Mouse (Mus musculus): ENCODE results near the gene Nags.

Gene Nags

DNA sequence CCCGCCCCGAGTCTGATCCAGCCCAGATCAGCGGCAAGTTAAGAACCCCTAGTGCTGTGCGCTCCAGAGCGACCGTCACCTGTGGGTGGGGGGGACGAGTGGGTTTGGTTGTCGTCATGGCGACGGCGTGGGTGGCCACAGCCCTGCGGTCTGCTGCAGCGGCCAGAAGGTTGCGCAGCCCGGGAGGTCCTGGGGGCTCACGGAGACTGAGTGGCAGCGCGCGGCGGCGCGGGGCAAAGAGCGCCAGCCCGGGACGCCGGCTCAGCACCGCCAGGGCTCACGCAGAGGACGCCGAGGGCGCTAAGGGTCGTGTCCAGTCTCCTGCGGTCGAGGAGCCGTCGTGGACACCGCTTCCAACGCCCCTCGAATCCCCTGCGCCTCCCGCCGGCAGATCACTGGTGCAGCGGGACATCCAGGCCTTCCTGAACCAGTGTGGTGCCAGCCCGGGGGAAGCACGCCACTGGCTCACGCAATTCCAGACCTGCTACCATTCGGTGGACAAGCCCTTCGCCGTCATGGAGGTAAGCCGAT is at the start of gene Nags:
TSS of gene Nags (plus strand) at position 43 of the 531 bp plus-strand sequence.
- no peak for DNase-seq (ENCODE audit: low spot score)

DNA sequence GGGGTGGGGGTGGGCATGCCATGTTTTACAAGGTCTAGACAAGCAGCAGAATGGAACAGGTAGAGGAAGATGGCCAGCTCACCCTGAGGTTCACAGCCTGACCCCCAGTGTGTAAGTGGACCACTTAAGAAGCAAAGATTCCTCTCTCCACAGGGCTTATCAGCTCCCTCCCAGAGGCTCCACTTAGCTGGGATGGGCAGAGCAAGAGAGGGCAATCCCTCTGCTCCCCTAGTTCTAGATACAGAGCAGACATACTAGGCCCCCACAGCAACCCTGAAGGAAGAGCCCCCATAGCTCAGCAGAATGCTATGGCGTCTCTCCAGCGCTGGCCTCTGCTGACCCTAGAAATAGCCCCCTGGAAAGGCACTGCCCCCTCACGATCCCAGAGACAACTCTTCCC is 49.6 kb upstream of the Nags start:
- DNase-seq (ENCODE audit: low spot score), result no peak

DNA sequence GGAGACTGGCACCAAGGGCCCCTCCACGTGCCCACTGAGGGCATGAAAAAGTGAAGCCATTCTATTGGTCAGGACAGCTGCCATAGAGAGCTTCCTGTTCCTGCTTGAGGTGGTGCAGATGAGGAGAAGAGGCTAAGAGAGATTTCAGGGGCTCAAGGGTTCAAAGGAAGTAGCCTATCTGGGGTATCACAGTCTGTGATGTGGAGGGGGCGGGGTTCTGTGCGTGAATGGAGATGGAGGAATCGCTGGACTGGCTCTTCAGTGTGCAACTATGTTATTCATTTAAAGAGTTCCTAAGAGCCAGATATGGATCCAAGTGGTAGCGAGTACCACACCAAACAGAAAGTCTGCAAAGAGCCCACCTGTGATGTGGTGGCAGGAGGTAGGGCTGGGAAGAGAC is 48.9 kb upstream of the Nags start:
- no peak for DNase-seq (ENCODE audit: low spot score)

DNA sequence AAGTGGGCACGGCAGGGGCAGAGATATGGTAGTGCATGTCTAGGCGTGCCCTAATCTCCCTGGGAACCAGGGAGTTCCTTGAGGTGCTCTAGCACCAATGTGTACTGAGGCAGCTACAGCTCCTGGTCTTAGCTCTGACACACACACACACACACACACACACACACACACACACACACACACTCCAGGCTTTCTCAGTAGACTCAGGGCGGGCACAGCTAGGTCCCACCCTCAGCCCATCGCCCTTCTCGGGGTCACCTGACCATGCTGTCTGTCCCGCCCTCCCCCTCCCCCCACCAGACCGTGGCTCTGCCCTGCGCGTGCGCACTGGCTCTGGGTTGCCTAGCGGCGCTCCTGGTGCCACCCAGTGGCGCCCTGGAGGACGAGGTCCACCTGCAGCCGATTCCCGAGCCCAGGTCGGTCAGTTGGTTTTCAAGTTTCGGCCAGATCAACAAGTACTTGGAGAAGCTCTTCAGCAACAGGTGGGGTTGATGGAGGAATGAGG is 48.4 kb upstream of the Nags start:
- peak; percentile 60 for DNase-seq (ENCODE audit: low spot score)

DNA sequence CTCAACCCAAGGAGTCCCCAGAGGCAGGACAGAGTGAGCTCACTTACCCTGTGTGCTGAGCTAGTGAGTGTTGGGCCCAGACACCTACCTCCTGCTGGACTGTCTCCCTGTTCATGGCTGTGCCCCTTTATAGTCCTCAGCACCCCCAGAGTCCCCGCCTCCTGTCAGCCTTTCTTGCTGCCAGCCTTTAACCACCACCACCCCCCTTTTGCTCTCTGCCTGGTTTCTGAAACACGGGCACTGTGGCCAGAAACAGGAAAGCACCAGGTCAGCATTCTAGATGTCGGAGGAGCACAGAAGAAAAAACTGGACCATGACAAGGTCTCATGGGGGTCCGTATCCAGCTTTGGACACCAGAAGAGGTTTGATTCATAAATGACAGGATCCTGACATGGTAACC is 44.1 kb upstream of the Nags start, which contains the start of gene Ppy:
TSS of gene Ppy (minus strand) at position 101 of the 400 bp plus-strand sequence.
- DNase-seq (ENCODE audit: low spot score), result no peak

DNA sequence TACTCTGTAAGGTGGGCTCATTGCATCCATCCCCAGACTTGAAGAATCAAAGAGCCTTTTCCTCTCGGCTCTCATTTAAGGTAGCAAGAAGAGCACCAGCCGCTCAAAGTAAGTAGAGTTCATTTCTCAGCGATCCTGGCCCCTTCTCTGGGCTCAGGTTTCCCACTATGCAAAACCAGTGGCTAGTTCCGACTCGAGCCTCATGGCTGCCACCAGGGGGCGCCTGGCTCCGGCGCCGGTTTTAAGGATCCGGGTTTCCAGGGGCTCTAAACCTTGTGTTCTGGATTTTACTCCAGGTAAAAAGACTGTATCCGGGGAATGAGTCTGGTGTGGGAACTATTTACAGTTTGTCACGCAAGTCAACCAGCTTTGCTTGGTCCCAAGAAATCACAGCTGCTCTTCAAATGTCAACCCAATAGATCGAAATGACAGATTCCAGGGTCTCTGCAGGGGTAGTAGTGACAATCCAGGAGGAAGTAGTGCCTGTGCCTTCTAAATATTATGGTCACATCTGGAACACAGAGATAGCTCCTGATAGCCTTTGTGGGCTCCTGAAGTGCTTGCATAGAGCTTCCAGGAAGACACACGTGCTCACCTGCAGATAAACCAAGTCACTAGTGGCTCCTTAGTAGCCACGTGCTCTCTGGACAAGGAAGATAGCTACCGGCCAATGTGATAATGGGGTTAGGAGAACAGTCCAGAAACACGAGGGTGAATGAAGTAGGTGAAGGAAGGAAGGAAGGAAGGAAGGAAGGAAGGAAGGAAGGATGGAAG is 42.6 kb upstream of the Nags start:
- DNase-seq (ENCODE audit: low spot score), result no peak

DNA sequence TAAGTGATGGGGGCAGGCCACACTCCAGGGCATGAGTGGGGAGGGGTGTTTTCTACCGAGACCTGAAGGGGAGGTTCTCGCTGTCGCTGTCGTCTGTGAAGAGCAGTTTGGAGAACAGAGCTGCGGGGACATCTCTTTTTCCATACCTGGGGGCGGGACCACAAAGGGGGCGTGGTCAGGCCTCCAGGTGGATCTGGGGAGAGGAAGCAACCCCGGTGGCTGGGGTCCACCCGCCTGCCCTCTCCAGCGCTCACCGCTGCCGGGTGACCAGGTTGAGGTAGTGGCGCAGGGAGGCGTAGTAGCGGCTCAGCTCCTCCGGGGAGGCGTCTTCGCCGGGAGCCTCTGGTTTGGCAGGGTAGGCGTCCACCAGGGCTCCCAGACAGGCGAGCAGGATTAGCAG is 38.4 kb upstream of the Nags start:
- no peak for DNase-seq (ENCODE audit: low spot score)

DNA sequence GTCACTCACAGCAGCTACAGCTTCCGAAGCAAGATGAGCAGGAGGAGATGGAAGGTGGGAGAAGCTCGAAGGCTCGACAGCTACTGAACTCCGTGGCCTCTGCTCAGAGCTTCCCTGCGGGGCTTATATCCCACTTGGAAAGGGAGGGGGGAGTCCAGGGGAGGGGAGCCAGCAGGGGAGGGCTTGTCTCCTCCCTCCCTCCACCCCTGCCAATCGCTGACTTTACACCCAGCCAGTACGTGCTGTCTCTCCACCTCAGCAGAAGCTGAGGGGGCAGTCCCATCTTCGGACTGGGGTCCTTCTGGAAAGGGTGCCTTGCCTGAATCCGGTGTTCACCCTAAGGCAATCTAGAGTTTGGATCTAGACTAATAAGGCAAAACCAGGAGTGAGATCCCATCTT is 37.6 kb upstream of the Nags start, which contains the start of gene Pyy:
TSS of gene Pyy (minus strand) at position 101 of the 400 bp plus-strand sequence.
- DNase-seq (ENCODE audit: low spot score), result no peak

DNA sequence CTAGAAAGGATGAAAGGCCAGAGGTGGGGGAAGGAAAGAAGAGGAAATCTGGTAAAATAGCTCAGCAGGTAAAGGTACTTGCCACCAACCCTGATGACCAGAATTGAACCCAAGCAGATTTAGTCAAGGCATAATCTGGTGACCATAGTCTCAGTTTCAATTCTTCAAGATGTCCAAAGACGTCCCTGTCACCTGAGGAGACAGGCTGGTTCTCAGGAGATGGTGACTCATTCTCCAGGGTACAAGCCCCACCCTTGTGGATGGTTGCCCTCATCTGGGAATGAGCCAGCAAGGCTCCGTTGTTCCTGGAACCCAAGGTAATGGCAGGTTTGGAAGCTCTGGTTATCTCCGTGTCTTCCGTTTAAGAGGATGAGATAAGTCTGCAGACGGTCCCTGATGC is 33.7 kb upstream of the Nags start:
- DNase-seq (ENCODE audit: low spot score), result no peak

DNA sequence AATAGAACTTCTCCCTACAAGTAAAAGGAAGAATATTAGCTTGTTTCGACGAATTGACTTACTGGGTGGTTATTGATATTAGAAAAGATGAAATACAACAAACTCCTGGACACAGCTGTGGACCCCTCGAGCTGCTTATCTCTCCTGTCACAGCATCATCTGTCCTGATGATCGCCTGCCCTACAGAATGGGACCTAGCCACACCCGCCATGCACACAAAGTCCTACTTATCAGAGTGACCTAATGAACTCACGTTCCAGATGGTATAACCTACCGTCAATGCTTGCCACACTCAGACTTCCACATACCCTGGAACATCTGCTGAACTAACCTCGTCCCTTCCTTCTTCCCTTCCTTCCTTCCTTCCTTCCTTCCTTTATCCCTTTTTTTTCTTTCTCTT is 29.1 kb upstream of the Nags start:
- no peak for DNase-seq (ENCODE audit: low spot score)

DNA sequence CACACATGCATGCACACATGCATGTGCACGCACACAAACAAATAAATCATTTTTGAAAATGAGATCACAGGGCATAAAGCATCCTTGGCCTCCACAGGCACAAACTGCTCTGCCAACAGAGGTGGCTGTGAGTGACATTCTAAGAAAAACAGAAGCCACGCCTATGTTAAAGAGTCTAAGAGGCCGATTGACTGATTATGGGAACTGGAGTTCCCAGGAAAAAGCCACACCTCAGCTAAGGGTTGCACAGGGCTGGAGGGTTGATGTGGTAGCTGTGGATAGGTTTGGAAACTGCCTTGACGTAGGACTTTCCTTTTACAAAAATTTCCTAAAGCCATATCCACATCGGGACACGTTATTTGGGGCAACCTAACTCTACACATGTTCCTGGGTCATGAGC is 27.9 kb upstream of the Nags start:
- DNase-seq (ENCODE audit: low spot score), result no peak

DNA sequence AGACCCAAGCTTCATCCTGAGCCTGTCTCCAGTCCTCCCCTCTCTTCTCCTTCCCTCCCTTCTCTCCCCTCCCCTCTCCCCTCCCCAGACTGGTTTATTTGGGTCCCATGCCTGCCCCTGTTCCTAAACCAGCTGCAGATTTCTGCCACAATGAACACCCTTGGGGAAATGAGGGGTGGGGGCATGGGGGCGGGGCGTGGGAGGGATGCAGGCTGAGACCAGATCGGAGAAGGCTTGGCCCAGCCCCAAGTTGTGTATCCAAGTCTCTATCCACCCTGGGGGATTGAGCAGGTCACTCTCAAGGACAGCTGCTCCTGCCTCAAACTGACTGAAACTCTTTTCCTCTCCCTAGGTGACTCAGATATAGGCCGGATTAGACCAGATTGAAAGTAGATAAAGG is 10.8 kb upstream of the Nags start:
- DNase-seq (ENCODE audit: low spot score), result no peak

DNA sequence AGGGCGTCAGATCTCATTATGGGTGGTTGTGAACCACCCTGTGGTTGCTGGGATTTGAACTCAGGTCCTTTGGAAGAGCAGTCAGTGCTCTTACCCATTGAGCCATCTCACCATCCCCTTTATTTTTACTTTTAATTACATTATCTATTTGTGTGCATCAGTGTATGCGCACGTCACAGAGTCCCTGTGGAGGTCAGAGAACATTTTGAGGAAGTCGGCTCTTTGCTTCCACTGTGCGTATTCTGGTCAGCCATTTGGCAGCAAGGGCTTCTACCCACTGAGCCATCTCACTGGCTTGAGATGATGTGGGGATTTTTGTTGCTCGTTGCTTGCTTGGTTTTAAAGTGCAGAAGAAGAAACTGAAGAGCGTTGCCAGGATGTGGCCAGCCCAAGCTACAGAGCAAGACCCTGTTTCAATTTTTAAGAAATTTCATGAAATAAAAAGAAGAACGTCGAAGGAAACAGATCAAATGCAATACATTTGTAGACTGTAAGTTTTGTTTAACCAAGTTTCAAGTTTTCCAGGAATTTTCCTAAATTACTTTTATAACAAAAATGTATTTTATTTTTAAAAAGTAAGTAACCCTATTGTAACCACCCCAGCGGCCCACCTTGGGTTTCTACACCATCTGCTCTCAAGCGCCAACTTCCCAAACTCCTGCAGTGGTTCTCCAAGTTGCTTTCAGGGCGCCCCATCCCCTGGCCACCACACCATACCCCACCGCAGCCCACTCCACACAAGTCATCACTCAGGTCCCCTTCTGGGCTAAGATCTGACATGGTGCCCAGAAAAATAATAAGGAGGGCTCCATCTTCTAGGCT is 7.5 kb upstream of the Nags start:
- DNase-seq (ENCODE audit: low spot score), result no peak

DNA sequence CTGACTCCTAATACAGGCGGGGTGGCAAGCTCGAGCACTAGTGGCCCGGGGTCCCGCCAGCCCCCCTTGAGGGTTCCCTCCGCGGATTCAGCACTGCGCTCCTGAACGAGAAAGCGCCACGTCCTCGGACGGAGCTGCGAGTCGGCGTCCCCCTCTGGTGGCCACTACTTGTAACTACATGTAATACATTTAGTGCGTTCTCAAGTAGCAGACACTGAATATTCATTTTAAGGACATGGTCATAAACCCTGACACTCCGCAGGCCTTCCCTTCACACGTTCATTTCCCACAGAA is 6.9 kb upstream of the Nags start:
- DNase-seq (ENCODE audit: low spot score), result no peak

DNA sequence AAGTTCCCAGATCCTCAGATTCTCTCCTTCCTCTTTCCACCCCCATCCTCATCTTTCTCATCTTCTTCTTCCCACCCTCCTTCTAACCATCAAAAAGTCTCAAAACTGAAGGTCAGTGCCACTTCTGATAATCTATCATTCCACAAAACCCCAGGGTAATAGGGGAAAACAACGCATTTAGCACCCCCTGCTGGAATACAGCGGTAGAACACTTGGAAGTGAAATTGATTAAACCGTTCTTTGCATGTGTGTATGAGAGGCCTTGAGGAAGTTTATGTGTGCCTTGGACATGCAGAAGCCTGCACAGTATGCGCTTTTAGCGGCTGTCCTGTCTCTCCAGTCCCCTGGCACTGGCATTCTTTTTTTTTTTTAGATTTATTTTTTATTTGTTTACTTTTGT is 4.8 kb upstream of the Nags start:
- DNase-seq (ENCODE audit: low spot score), result no peak

DNA sequence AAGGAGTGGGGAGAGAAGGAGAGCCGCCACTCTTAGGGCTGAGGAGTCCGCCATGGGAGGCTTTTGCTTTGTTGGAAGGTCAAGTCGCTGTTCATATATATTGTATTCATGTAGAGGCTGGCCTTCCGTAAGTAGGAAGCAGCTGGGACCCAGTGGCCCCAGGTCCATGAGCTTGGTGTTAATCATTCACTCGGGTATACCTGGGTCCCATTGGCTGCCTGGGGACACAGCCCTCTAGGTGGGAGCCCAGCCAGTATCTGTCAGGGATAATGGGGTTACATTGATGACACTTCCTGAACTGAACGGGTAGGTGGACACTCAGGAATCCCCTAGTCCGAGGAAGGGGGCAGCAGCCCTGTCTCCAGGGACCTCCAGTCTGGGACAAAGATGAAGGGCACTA is 3.0 kb upstream of the Nags start:
- DNase-seq (ENCODE audit: low spot score), result no peak

DNA sequence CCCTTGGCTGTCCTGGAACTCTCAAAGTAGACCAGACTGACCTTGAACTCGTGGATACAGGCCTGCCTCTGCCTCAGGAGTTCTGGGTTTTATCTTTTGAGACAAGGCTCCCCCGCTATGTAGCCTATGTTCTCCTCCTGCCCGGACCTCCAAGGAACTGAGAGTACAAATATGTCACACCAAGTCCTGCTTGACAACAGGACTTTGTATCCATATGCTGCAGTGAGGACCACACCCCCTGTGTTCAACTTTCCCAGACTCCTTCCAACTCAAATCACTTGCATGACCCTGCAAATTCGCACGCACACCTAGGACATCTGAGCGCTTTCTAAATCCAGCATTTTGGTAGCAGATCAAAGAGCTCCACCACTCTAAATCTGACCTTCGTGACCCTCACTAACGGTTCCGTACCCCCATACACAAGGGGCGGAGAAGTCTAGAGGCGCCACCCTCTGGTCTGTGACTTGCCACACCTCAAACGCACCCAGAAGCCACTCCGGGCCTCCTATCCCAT is 299 bp upstream of the Nags start:
- no peak for DNase-seq (ENCODE audit: low spot score)

DNA sequence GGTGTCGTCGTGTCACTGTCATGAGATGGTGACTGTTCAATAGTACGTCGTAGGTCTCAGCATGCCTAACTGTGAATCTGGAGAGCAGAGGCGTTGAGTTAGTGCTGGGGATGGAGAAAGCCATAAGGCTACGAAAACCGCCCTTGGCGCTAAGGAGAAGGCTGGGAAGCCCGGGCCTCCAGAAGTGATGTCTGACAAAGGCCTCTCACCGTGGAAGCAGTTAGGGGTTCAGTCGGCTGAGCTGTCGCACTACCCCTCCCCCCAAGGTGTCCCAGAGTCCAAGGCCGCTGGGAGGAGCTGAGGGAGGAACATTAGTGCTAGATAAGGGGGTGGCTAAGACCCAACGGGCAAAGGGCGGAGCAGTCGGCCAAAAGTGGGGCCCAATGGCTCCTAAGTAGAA is 692 bp downstream of the Nags start:
- DNase-seq (ENCODE audit: low spot score), result peak; percentile 59

DNA sequence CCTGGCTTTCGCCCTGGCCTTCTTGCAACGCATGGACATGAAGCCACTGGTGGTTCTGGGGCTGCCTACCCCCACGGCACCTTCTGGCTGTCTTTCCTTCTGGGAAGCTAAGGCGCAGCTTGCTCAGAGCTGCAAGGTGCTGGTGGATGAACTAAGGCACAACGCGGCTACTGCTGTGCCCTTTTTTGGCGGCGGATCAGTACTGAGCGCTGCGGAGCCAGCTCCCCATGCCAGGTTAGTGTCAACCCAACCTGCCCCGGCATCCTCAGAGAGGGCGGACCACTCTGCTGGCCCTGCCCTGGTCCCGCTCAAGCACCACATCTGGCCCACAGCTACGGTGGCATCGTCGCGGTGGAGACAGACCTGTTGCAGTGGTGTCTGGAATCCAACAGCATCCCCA is 1.2 kb downstream of the Nags start:
- no peak for DNase-seq (ENCODE audit: low spot score)

DNA sequence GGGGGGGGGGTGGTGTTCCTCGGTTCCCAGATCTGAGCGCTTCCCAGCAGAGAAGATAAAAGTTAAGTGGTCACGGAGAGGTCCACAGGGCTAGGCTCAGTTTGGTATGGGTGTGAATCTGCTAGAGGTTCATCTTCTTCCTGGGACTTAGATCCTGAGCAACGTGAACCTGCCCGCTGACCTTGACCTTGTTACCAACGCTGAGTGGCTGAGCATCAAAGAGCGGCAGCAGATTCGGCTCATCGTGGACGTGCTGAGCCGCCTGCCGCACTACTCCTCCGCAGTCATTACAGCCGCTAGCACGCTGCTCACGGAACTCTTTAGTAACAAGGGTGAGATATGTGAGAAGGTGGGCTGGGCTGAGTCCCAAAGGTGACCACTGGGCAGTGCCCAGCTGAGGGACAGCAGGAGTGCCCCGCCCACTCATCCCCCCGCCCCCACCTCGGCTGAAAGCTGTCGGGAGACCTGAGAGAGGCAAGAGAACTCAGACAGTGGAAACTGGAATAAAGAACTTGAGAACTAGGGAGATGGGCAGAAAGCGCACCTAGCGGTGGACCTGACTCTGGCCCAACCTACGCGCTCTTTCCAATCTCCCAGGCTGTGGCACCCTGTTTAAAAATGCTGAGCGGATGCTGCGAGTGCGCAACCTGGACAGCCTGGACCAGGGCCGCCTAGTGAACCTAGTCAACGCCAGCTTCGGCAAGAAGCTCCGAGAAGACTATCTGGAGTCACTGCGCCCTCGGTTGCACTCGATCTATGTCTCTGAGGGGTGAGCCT is 2.1 kb downstream of the Nags start:
- no peak for DNase-seq (ENCODE audit: low spot score)

DNA sequence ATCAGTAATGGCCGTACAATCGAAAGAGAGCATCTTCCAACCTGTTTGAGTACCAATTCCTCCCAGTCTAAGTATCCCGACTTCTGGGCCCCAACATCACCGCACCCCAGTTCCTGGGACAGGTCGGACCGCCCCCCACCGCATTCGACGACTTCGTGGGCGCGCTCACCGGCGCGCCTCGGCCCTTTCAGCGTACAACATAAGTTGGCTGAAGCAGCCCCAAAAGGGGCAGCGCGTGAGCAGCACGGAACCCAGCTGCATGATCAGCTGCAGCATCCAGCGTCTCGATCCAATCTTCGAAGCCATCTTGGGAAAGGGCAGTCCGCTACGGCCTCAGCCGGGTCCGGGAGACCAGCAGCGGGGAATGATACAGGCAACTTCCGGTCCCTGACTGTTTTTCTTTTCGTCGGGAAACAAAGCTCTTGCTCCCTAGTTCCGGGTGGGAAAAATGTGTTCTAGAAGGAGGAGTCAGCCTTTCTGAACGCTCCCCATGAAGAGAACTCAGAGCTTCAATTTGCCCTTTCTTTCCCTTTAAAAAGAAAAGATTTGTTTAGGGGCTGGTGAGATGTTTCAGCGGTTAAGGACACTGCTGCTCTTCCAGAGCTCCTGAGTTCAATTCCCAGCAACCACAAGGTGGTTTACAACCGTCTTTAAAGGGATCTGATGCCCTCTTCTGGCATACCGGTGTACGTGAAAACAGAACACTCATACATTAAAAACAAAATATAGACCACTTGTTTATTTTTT is 10.9 kb downstream of the Nags start, which contains the start of gene Tmem101:
TSS of gene Tmem101 (minus strand) at position 366 of the 747 bp plus-strand sequence.
- peak; percentile 85 for DNase-seq (ENCODE audit: low spot score)

Data from ovary, adult 18-20 months (tissue).